Mouse (Mus musculus) frontal cortex, postnatal 36 days (tissue): ENCODE measurements around the gene Agap3.

Experiments used
- DNase-seq, 2 experiments: peaks; one replicate each; pipeline ENCODE4 v3.0.0; 2022; ENCODE audit warnings: low spot score in 2 of 2

Agap3 gene

GRCm38 (mm10) chr5:24523806-24524205 is 71.8 kb downstream of the Agap3 start:
- DNase-seq = no peak

GRCm38 (mm10) chr5:24524522-24524921 is 72.5 kb downstream of the Agap3 start:
- DNase-seq = no peak

DNA sequence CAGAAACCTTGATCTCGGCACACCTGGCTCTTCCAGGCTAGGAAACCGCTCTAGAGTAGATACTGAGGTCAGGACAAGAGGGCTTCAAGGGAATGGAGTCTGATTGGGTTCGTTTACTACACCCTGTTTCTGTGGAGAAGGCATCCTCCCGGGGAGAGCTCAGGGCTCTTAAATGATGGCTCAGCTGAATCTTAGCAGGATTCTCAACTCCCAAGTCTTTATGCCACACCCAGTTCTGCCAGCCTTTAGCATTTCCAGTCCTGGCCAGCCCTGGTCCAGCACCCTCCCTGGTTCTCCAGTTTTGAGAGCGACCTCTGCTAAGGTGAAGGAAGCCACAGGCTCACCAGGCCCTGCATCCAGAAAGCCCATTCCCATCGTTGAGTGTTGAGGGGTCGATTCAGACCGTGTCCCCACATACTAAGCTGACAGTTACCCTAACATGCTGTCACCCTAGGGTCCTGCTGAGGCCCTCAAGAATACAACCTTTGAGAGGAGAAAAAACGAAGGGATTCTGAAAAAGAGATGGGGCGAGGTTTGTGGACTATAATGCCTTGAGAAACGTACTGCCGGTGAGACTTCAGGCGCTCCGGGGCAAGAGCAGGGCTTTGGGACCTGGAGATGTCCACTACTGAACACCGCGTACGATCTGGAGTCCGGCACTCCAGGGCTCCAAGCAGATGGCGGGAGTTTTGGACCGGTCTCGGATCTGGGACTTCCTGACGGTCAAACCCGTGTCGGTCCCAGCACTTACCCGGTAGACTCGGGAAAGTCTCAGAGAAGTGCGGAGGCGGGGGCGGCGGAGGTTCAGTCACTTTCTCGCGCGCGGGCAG is 73.6 kb downstream of the Agap3 start:
- no peak for DNase-seq

GRCm38 (mm10) chr5:24526190-24526888 is 74.4 kb downstream of the Agap3 start:
- no peak for DNase-seq

GRCm38 (mm10) chr5:24526889-24527230 is 74.9 kb downstream of the Agap3 start, which contains the start of gene Gbx1:
Gene Gbx1 (minus strand): TSS chr5:24527202.
- DNase-seq = no peak

DNA sequence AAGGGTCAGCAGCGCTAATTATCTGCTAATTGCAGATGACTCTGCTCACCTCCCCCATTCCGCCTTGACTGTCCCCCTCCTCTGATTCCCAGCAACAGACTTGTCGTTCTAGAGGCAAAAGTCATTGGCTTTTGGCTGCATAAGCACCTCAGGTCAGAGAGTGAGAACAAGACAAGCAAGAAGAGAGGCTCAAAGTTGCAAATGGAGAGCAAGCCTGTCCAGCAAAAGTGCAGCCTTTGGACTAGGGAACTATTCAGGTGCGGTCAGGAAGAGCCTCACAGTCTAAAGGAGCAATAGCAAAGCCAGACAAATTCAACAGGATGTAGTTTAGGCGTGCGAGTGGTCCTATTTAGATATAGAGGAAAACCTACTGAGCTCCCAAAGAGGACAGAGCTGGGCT is 75.8 kb downstream of the Agap3 start:
- no peak for DNase-seq

DNA sequence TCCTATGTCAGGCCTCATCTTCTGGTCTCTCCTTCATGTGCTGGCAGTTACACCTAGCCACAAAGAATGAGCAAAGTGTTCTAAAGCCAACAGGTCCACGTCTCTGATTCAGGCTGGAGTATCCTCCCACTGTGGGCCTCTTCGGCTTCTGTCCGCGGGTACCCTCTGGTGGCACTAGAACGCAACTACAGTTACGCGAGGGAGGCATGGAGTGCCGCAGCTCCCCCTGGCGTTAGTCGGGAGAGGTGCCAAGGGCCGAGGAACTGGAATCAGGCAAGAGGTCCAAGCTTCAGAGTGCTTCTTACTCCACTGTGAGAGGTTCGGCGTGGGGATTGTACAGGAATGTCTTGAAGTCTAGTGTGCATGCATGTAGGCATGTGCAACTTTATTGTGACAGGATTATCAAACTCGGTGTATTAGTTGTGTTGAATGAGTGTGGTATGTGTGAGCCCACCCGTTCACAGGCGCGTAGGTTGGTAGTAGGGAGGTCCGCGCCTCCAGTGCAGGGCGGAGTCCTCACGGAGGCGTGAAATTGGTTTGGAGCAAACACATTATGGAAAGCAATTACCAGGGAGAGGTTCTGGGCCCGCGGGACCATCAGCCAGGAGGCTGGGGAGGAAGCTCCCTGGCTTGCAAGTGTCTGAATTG is 78.2 kb downstream of the Agap3 start:
- DNase-seq = peak; percentile 94

DNA sequence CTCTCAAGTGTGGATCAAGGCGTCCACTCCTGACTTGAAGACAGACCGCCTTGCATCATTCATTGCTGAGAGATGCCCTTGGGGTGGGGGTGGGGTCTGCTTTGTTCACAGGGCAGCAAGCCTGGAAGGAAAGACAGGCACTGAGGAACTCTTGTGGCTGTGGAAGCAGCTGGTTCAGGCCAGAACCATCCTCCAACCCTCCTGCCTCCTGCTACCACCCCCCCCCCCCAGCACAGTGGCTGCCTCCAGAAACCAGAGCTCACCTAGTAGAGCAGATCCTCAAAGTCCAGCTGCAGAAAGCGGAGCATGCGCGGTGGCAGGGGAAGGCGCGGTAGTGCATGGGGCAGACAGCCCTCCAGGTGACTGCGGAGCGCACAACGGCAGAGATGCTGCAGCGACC is 81.4 kb downstream of the Agap3 start:
- no peak for DNase-seq

DNA sequence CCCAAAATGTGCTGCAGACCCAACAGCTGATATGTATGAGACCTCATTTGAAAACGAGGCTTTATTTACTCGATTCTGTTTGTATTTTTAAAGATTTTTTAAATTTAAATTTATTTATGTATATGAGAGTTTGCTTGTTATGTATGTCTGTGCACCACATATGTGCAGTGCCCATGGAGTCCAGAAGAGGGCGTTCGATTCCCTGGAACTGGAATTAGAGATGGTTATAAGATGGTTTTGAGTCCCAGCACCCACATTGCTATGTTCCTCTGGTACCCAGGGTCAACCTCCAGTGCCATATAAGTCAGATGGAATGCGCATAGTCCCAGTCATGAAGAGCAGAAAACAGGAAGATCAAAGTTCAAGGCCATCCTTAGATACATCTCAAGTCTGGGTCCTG is 82.3 kb downstream of the Agap3 start:
- DNase-seq = no peak

DNA sequence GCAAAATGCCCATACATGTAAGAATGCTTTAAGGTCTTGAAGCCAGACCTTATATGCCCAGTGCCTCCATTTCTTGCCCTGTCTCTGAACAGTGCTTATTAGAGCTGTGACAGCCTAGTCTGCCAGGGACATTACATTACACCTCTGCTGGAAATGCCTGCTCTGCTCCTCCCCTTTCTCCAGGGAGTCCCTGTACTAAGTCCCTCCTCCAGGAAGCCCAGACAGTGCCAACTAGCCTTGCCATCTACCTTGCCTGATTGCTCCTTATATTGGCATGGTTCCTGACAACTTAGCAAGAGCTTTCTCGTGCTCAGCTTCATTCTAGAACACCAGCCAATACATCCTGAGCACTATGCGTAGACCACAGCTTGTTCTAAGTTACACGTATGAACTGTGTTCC is 83.8 kb downstream of the Agap3 start:
- DNase-seq = no peak

DNA sequence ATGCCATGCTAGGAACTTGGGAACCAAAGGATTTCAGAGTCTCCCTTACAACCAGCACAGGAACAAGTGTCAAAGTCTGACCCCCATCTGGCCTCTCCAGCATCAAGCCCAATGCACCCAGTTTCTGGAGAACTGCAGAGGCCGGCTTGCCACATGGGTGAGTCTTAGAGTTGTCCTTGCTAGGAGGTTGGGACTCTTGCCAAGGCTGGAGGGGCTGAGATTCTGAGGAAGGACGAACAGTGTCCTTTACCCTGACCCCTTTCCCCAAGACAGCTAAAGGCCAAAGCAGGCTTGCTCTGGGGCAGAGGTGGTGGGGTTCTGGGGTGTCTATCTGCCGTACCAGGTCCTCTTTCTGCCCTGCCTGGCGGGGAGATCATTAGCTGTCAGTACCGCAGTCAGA is 84.5 kb downstream of the Agap3 start:
- no peak for DNase-seq

GRCm38 (mm10) chr5:24537618-24538017 is 85.6 kb downstream of the Agap3 start:
- DNase-seq = no peak

DNA sequence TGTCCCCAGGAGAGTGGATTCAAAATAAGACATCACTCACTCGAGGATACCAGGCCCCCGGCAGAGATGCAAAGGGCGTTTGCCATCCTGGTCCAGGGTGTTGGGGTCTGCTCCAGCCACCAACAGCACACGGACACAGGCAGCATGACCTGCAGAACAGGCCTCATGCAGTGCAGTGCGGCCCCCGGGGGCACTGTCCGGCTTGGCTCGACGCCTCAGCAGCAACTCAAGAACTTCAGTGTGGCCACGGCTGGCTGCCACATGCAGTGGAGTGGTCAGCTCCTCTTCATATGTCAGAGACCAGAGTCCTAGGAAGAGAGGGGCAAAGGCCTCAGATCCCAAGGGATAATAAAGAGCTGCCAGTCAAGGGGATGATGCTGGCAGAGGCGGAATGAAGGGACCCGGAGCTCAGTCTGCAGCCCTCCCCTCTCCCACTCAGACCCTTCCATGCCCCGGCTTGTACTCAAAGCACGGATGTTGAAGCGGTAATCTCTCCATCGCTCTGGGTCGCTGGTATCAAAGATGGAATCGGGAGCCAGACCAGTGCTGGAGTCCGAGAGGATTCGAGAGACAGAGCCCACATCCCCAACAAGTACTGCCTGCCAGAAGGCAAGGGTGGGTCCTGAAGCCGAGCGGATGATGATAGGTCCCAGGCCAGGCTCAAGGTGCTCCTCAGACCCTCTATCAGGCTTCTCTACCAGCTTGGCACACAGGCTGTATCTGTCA is 87.8 kb downstream of the Agap3 start:
- no peak for DNase-seq

DNA sequence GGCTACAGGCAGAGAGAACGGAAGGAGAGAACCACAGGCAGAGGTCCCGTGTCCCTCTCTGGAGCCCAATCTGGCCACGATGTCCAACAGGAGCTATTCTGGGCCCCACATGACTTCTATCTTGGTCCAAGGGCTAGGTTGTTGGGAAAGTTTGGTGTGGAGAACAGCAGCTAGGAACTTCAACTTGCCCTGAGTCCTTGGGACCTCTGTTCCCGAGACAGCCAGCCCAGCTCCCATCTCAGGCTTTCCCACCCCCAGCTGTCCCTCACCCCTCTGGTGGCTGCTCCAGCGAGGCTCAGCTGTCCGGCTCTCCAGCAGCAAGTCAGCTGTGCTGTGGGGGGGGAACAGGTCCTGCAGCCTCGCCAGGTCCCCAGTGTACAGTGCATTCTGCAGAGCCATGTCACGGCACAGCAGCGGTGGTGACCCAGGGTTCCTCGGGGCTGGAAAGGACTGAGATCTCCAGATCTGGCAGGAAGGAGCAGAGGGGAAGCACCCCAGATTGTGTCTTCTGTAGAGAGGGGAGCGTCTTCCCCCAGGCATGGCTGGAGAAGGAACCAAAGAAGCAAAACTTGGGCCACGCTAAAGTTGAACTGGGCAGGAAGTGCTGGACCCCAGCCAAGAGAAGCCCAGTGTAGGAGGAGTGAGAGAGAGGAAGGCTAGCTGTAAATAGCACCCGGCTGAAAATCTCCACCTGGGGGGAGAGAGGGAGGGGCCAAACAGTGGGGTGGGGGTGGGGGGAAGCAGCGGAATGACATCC is 88.6 kb downstream of the Agap3 start, which contains the start of gene Asb10:
Gene Asb10, minus strand, starts transcription at position 592 of the 757 bp plus-strand sequence.
- DNase-seq = peak; percentile 20 to 35

DNA sequence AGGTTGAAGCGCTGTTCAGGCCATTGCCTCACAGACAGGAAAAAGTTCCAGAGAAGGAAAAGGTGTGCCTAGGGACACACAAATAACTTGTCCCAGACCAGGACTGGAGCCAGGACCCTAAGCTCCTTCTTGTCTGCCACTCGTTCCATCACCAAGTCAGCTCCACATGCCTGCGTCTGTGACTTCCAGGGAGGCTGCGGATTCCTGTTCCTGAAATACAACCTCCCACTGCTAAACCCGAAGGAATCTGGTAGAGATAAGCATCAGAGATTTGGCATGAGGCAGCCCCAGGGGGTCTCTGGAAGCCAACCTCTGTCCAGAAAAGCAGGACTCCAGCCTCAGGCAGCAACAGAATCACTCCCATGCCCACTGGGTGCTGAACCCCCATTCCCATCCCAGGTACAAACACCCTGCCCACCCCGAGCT is 89.2 kb downstream of the Agap3 start:
- DNase-seq = no peak

GRCm38 (mm10) chr5:24542643-24543042 is 90.7 kb downstream of the Agap3 start:
- DNase-seq = no peak

DNA sequence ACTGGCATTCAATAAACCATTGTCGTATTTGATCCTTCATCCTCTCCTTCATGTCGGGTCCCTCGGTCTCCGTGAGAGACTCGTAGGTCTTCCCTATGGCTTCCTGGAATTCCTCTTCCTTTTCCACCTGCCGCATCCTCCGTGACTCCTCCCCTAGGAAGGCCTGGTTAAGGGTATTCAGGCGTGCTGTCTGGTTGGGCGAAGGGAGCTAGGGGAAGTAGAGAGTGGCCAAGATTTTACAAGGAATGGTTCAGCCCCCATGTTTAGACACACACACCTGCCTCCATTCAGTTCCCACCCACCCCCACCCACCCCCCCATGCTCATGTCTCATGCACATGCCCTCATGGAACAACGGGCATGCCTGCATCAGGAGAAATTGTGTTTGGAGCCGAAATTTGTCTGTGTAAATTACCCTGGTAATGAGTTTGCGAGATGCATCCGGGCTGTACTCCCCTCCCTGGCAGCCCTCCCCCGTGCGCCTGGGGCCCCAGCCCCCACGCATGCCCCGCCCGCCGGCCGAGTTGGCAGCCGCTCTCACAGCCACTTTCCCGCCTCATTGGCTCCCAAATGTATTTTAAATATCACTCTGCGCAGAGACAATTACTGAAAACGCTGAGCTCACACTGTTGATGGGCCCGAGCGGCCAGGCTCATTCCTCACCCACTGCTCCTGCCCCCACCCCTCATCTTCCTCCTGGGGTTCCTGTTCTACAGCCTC is 98.8 kb downstream of the Agap3 start:
- DNase-seq = peak; percentile 58

- DNase-seq = no peak
Observed at GRCm38 (mm10) chr5:24551317-24551688, 99.3 kb downstream of the Agap3 start.
